Mouse (Mus musculus): ENCODE data around the gene Spin1.

Spin1 gene

GRCm38 (mm10) chr13:51193893-51194292 is 93.2 kb downstream of the Spin1 start:
- DNase-seq (ENCODE audit: low spot score in 2 of 2) = no peak

DNA sequence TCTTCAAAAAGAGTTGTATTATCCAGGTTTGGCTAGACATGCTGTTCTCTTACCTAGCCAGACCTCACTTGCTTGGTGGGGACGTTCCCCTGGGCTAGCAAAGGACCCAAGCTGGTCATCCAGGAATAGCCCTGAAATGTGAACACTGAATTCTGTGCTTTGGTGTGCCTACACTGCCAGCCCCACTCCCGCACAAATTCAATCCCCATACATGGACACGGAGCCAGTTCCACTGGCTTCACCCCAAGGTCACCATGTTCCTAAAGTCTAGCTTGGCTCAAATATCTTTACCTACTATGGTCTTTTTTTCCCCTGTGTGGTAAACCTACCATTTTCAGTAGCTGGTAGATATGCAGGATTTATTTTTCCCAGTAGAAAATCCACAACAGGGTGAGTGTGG is 97.0 kb downstream of the Spin1 start:
- no peak for DNase-seq (ENCODE audit: low spot score in 2 of 2)

DNA sequence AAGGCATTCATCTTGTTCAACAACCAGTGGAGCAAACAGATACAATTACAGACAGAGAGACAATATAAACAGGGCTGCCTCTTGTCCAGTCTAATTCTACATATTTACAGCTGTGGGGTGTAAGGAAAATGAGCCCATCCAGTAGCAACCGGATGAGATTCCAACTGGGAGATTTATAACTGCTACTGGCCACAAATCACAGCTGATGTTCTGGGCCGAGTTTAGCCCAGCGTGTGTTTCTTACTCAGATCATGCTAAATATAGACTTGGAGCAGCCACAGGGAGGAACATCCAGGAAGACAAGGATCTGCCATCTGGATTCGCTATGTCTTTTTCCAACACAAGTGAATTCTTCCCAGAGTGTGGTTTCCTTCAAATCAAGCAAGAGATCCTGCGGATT is 97.5 kb downstream of the Spin1 start:
- DNase-seq (ENCODE audit: low spot score in 2 of 2) = no peak

Data from spleen, postnatal 4 days (tissue).